Mouse (Mus musculus): Measurements from ENCODE around the gene Zxdc.

The Zxdc gene

DNA sequence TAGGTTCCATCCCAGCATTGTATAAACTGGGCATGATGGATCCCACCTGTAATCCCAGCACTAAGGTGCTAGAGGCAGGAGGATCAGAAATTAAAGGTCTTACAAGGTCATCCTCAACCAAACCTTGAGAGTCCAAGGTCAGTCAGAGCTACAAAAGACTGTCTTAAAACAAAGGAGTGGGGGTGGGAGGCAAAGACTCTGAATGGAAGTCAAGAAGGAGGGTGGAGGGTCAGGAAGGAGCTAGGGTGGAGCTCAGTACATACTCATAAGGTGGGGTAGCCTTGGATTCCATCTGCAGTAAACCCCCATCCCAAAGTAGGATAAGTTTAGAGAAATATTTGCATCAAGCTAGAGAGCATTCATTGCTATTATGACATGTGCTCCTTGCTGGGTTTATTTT, 83.3 kb downstream of the Zxdc start:
- DNase-seq (ENCODE audit: low read depth, low spot score) = peak; percentile 96

All from ES-CJ7 (cell line).